Mouse (Mus musculus) splenic B cell, adult 2 months (primary cell): ENCODE data around the gene Gm10134.

Experiments used
- DNase-seq: peaks from one replicate; pipeline ENCODE4 v3.0.0-alpha.2; 2011; ENCODE audit warnings: low read depth, low spot score
- H3K27me3 ChIP-seq: 2 replicates; pipeline ENCODE4 v1.6.1; 2012; ENCODE audit warnings: mild to moderate bottlenecking, low read length, moderate library complexity, mixed read lengths; ENCODE audit not compliant: control insufficient read depth, poor library complexity, insufficient read depth, severe bottlenecking
- H3K36me3 ChIP-seq: 2 replicates; pipeline ENCODE4 v1.6.1; 2012; ENCODE audit warnings: mild to moderate bottlenecking, low read length, moderate library complexity, mixed read lengths; ENCODE audit not compliant: control insufficient read depth, poor library complexity, insufficient read depth, severe bottlenecking

Gene Gm10134

DNA sequence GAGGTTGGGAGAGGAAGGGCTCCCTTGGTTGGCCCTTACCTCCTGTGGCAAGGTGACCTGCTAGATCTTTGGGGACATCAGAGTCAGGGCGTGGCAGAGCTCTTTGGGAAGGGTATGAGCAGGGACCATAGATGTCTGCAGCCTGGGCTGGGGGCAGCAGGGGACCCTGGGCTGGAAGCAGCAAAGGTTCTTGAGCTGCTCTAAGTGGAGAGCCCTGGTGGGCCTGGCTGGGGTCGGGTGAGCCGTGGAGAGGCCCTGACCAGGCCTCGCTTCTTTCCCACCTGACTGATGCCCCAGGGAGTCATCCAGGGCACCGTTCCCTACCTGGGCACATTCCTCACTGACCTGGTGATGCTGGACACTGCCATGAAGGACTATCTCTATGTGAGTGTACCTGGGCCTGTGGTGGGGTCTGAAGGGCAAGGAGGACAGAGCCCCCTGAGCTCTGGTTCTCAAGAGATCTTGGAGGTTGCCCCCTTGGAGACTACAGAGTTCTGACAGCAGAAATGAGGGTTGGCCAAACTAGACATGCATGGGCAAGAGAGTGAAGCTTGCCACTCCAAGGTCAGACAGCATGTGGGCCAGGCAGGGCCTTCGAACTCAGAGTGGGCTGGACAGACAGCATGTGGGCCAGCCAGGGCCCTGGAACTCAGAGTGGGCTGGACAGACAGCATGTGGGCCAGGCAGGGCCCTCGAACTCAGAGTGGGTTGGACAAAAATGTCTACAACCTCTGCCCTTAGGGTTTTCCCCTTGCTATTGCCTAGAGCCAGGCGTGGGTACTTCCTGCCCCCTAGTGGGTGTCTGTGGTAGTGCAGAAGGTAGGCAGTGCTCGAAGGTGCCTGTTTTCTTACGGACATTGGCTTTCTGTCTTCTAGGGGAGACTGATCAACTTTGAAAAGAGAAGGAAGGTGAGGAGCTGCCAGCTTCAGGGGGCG, 41.6 kb downstream of the Gm10134 start:
- Histone ChIP-seq H3K36me3 (peaks cover 16% of the 10 kb centered on the region), H3K27me3 (no peaks in the 10 kb centered on the region)
- DNase-seq = peak; percentile 94

DNA sequence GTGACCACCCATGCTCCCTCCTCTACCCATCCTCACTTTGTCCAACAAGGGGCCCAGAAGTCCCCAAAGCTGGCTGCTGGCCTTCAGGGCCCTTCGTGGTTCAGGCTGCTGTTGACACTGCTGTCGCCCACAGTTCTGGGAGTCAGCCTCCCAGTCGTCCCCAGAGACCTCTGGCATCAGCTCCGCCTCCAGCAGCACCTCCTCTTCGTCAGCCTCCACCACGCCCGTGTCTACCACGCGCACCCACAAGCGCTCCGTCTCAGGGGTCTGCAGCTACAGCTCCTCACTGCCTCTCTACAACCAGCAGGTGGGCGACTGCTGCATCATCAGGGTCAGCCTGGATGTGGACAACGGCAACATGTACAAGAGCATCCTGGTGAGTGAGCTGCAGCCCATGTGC, 43.3 kb downstream of the Gm10134 start:
- no peak for DNase-seq
- no peaks in the 10 kb centered on the region for H3K27me3 ChIP-seq

DNA sequence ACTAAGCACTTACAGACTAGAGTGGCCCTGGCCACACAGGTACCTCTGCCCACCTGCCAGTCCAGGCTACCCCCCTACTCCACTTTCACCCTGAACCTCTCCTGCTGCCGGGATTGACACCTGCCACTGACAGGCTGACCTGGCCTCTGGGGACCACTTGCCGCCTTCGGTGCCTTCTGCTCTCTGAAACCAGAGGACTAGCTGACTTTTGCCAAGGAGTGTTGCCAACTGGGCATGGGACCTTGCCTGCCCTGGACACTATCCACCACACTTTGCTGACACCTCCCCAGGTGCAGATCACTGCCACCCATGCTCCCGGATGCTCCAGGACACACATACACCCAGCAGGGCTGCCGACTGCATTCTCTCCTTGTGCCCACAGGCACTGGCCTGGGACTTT, 46.4 kb downstream of the Gm10134 start:
- Histone ChIP-seq H3K27me3 (no peaks in the 10 kb centered on the region), H3K36me3 (peaks cover 14% of the 10 kb centered on the region)
- no peak for DNase-seq

More for the DNA sequence above, 43.3 kb downstream of the Gm10134 start:
- peaks cover 16% of the 10 kb centered on the region for H3K36me3 ChIP-seq
